Mouse (Mus musculus) stomach, embryonic 14.5 days (tissue): ENCODE measurements around the gene Foxb1. TPM values are rescaled to one million over a fixed set of nuclear protein-coding genes. Genes with fewer than 3 reads are reported as not detected.

Experiments used
- ATAC-seq: fragments of 200-750 bp; cut with Nextera tagmentation; 2 replicates; pipeline ENCODE4 v1.8.0; 2017; ENCODE audit warnings: low read depth, moderate TSS enrichment; ENCODE audit not compliant: insufficient number of reproducible peaks, insufficient read depth, low FRiP score
- H3K27ac ChIP-seq: fragments of 300-500 bp; sonication (generic); 2 replicates; pipeline ENCODE4 v1.5.1; 2014; ENCODE audit warnings: mild to moderate bottlenecking, low read length, moderate library complexity, mixed read lengths
- H3K27me3 ChIP-seq: fragments of 300-500 bp; sonication (generic); 2 replicates; pipeline ENCODE4 v1.6.1; 2014; ENCODE audit warnings: low read length, control low read depth, mixed read lengths; ENCODE audit not compliant: control insufficient read depth, insufficient read depth
- H3K36me3 ChIP-seq: fragments of 300-500 bp; sonication (generic); 2 replicates; pipeline ENCODE4 v1.6.1; 2014; ENCODE audit warnings: mild to moderate bottlenecking, control low read depth, low read length, moderate library complexity, mixed read lengths; ENCODE audit not compliant: control insufficient read depth, insufficient read depth
- H3K4me1 ChIP-seq: fragments of 300-500 bp; sonication (generic); 2 replicates; pipeline ENCODE4 v1.6.1; 2014; ENCODE audit warnings: low read length, control low read depth, mixed read lengths; ENCODE audit not compliant: control insufficient read depth, insufficient read depth
- H3K4me2 ChIP-seq: fragments of 300-500 bp; sonication (generic); replicated peaks from 2 replicates; pipeline ENCODE4 v1.6.1; 2014; ENCODE audit warnings: low read depth, low read length, control low read depth
- H3K4me3 ChIP-seq: fragments of 300-500 bp; sonication (generic); 2 replicates; pipeline ENCODE4 v1.5.1; 2014; ENCODE audit warnings: low read depth, low read length, control low read depth
- H3K9ac ChIP-seq: fragments of 300-500 bp; sonication (generic); replicated peaks from 2 replicates; pipeline ENCODE4 v1.6.1; 2014; ENCODE audit warnings: low read depth, mild to moderate bottlenecking, control low read depth, low read length, moderate library complexity, mixed read lengths
- H3K9me3 ChIP-seq: fragments of 300-500 bp; sonication (generic); 2 replicates; pipeline ENCODE4 v1.6.1; 2016; ENCODE audit warnings: low read depth, low read length, control low read depth; ENCODE audit not compliant: control insufficient read depth
- WGBS: fragments of 180-500 bp; shearing (Covaris S2); extraction: QIAGEN DNeasy Blood & Tissue Kit; methylation state at CpG from one replicate; pipeline ENCODE4 v1.1.7; 2014; 5-methylcytosine and 5-hydroxymethylcytosine counted together
- polyA plus RNA-seq: library from polyadenylated mRNA; unstranded; fragments of >200 nt; fragmentation: Nextera tagmentation; extraction: Ambion mirVana; gene quantifications from 2 replicates; pipeline ENCODE4 v1.2.1, GENCODE M21; 2014

The Foxb1 gene
- polyA plus RNA-seq, 1 experiment from 2014 or later: not detected

- H3K4me3 ChIP-seq: no peak overlapping the region
- H3K27ac ChIP-seq: no peak overlapping the region
- H3K4me1 ChIP-seq: no peaks in the 10 kb centered on the region
- H3K27me3 ChIP-seq: peaks cover 72% of the 10 kb centered on the region
- H3K4me2 ChIP-seq: no peak overlapping the region
- WGBS: 2% methylated on average over 4 of the region's 4 CpGs
- H3K9me3 ChIP-seq: no peaks in the 10 kb centered on the region
- ATAC-seq: no peak
- no peak overlapping the region for H3K9ac ChIP-seq
- no peaks in the 10 kb centered on the region for H3K36me3 ChIP-seq
Observed at GRCm38 (mm10) chr9:69766936-69767335, 6.2 kb upstream of the Foxb1 start.

- no peak for ATAC-seq
- Histone ChIP-seq H3K27me3 (peaks cover 74% of the 10 kb centered on the region), H3K4me2 (no peak overlapping the region), H3K27ac (no peak overlapping the region), H3K9me3 (no peaks in the 10 kb centered on the region), H3K4me3 (no peak overlapping the region), H3K9ac (no peak overlapping the region), H3K4me1 (no peaks in the 10 kb centered on the region), H3K36me3 (no peaks in the 10 kb centered on the region)
- under 1% methylated on average over 8 of the region's 8 CpGs for WGBS
Observed at GRCm38 (mm10) chr9:69766301-69766700, 5.6 kb upstream of the Foxb1 start.

GRCm38 (mm10) chr9:69765483-69766050, 4.8 kb upstream of the Foxb1 start:
- no peaks in the 10 kb centered on the region for H3K4me1 ChIP-seq
- WGBS: 5% methylated on average over 8 of the region's 8 CpGs
- no peak for ATAC-seq
- H3K4me2 ChIP-seq: no peak overlapping the region
- H3K36me3 ChIP-seq: no peaks in the 10 kb centered on the region
- H3K27ac ChIP-seq: no peak overlapping the region
- peaks cover 76% of the 10 kb centered on the region for H3K27me3 ChIP-seq
- H3K9me3 ChIP-seq: no peaks in the 10 kb centered on the region
- H3K9ac ChIP-seq: no peak overlapping the region
- no peak overlapping the region for H3K4me3 ChIP-seq

GRCm38 (mm10) chr9:69764586-69765482, 4.1 kb upstream of the Foxb1 start:
- no peaks in the 10 kb centered on the region for H3K9me3 ChIP-seq
- peaks cover 77% of the 10 kb centered on the region for H3K27me3 ChIP-seq
- H3K4me1 ChIP-seq: no peaks in the 10 kb centered on the region
- H3K27ac ChIP-seq: no peak overlapping the region
- no peak for ATAC-seq
- no peak overlapping the region for H3K9ac ChIP-seq
- no peaks in the 10 kb centered on the region for H3K36me3 ChIP-seq
- H3K4me3 ChIP-seq: no peak overlapping the region
- H3K4me2 ChIP-seq: no peak overlapping the region
- 2% methylated on average over 42 of the region's 42 CpGs for WGBS

- H3K9ac ChIP-seq: no peak overlapping the region
- no peak overlapping the region for H3K27ac ChIP-seq
- H3K4me3 ChIP-seq: no peak overlapping the region
- H3K27me3 ChIP-seq: peaks cover 78% of the 10 kb centered on the region
- WGBS: 2% methylated on average over 25 of the region's 25 CpGs
- H3K9me3 ChIP-seq: no peaks in the 10 kb centered on the region
- no peak for ATAC-seq
- no peaks in the 10 kb centered on the region for H3K4me1 ChIP-seq
- H3K4me2 ChIP-seq: no peak overlapping the region
- no peaks in the 10 kb centered on the region for H3K36me3 ChIP-seq
Observed at GRCm38 (mm10) chr9:69763681-69764585, 3.2 kb upstream of the Foxb1 start.

GRCm38 (mm10) chr9:69762703-69763102, 2.0 kb upstream of the Foxb1 start:
- no peaks in the 10 kb centered on the region for H3K36me3 ChIP-seq

GRCm38 (mm10) chr9:69762221-69762620, 1.5 kb upstream of the Foxb1 start:
- no peak for ATAC-seq
- WGBS: under 1% methylated on average over 12 of the region's 12 CpGs

More at GRCm38 (mm10) chr9:69762703-69763102, 2.0 kb upstream of the Foxb1 start:
- H3K4me3 ChIP-seq: no peak overlapping the region
- WGBS: under 1% methylated on average over 14 of the region's 14 CpGs
- no peak overlapping the region for H3K27ac ChIP-seq
- no peak overlapping the region for H3K4me2 ChIP-seq
- peaks cover 77% of the 10 kb centered on the region for H3K27me3 ChIP-seq
- H3K9ac ChIP-seq: no peak overlapping the region
- ATAC-seq: no peak
- no peaks in the 10 kb centered on the region for H3K4me1 ChIP-seq
- H3K9me3 ChIP-seq: no peaks in the 10 kb centered on the region

GRCm38 (mm10) chr9:69761569-69761968, 829 bp upstream of the Foxb1 start:
- H3K9ac ChIP-seq: no peak overlapping the region
- no peaks in the 10 kb centered on the region for H3K9me3 ChIP-seq
- peaks cover 82% of the 10 kb centered on the region for H3K27me3 ChIP-seq
- no peak overlapping the region for H3K4me2 ChIP-seq
- WGBS: 3% methylated on average over 10 of the region's 10 CpGs
- no peak for ATAC-seq
- H3K4me1 ChIP-seq: no peaks in the 10 kb centered on the region
- H3K4me3 ChIP-seq: no peak overlapping the region
- no peaks in the 10 kb centered on the region for H3K36me3 ChIP-seq
- H3K27ac ChIP-seq: no peak overlapping the region

More at GRCm38 (mm10) chr9:69762221-69762620, 1.5 kb upstream of the Foxb1 start:
- no peaks in the 10 kb centered on the region for H3K36me3 ChIP-seq
- H3K4me3 ChIP-seq: no peak overlapping the region
- peaks cover 75% of the 10 kb centered on the region for H3K27me3 ChIP-seq
- no peaks in the 10 kb centered on the region for H3K4me1 ChIP-seq
- no peak overlapping the region for H3K4me2 ChIP-seq
- H3K9me3 ChIP-seq: no peaks in the 10 kb centered on the region
- H3K9ac ChIP-seq: no peak overlapping the region
- no peak overlapping the region for H3K27ac ChIP-seq
